Mouse (Mus musculus): ENCODE measurements around the gene Gm44973. TPM values are rescaled to one million over a fixed set of nuclear protein-coding genes. Genes with fewer than 3 reads are reported as not detected.

The Gm44973 gene
- polyA plus RNA-seq, 1 experiment from 2014 or later = 1.3 TPM

GRCm38 (mm10) chr7:5046112-5046511, 30.8 kb downstream of the Gm44973 start:
- no peak for ATAC-seq
- CTCF ChIA-PET = interaction anchor here (1.9 kb wide), 1 partner anchor 82 kb away, joined by 6 read pairs; the partner anchor contains the start of gene Sbk2
- POLR2A ChIA-PET = no interaction called here
- in situ Hi-C loops (cut with MboI; ENCODE audit: low pct_unique_long_range_greater_than_20kb) = loop anchor here (5.0 kb wide), 1 partner anchor 104 kb away; no protein-coding TSS in a partner anchor
- no peak for DNase-seq (ENCODE audit: low read depth, low spot score)
- no peak for TF ChIP-seq CTCF (IDR thresholded peaks at IDR 0.05)
- no peaks in the 10 kb centered on the region for H3K27me3 ChIP-seq

- no peaks in the 10 kb centered on the region for H3K27me3 ChIP-seq
- TF ChIP-seq CTCF (IDR thresholded peaks at IDR 0.05) = no peak
- DNase-seq (ENCODE audit: low read depth, low spot score) = no peak
- ATAC-seq = no peak
- POLR2A ChIA-PET = no interaction called here
- CTCF ChIA-PET = interaction anchor here (0.8 to 1.9 kb wide), 6 partner anchors 11 to 108 kb away, joined by 3 to 6 read pairs (median 4); partner anchors contain the start of gene Sbk2
- in situ Hi-C loops (cut with MboI; ENCODE audit: low pct_unique_long_range_greater_than_20kb) = loop anchor here (5.0 kb wide), 1 partner anchor 105 kb away; no protein-coding TSS in a partner anchor
Observed at GRCm38 (mm10) chr7:5047313-5047712, 32.0 kb downstream of the Gm44973 start.

- no peaks in the 10 kb centered on the region for H3K27me3 ChIP-seq
- peak; percentile 80 for ATAC-seq
- in situ Hi-C loops (cut with MboI; ENCODE audit: low pct_unique_long_range_greater_than_20kb) = loop anchor here (25.0 kb wide), 1 partner anchor 1111 kb away; the partner anchor contains the start of genes Zfp444 and Zfp787
- no peak for TF ChIP-seq CTCF (IDR thresholded peaks at IDR 0.05)
- POLR2A ChIA-PET = interaction anchor here (0.6 to 2.0 kb wide), 8 partner anchors 9 to 146 kb away, joined by 3 to 10 read pairs (median 4); partner anchors contain the start of genes Gm44973 and Zfp784
- CTCF ChIA-PET = interaction anchor here (0.7 to 3.9 kb wide), 6 partner anchors 9 to 110 kb away, joined by 3 to 19 read pairs (median 6); partner anchors contain the start of genes 4632433K11Rik and Zfp579
- peak; percentile 17 for DNase-seq (ENCODE audit: low read depth, low spot score)
Observed at GRCm38 (mm10) chr7:5051193-5052192, 36.2 kb downstream of the Gm44973 start, which contains the start of gene Zfp580. Gene Zfp580, plus strand, starts transcription at chr7:5051538.

DNA sequence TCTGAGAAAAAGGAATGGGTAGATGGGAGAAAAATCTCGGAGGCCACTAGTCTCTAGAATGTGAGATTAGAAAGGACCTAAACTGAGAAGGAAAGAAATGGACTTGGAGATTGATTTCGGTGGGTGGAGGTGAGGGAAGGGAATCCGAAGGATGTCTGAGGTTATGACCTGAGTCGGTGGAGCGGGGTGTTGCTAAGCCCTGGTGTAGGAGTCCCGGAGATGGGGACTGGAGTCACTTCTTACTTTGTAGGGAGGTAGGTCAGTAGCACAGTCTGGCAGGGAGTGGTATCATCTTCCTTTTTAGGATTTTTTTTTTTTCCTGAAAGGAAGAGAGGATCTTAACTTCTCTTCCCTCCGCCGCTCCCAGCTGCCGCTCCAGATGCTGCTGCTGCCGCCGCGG, 37.1 kb downstream of the Gm44973 start:
- DNase-seq (ENCODE audit: low read depth, low spot score) = no peak
- POLR2A ChIA-PET = interaction anchor here (0.6 to 2.0 kb wide), 3 partner anchors 8 to 13 kb away, joined by 3 to 10 read pairs (median 5); partner anchors contain the start of genes U2af2 and Zfp784
- no peaks in the 10 kb centered on the region for H3K27me3 ChIP-seq
- ATAC-seq = no peak
- in situ Hi-C loops (cut with MboI; ENCODE audit: low pct_unique_long_range_greater_than_20kb) = loop anchor here (25.0 kb wide), 1 partner anchor 1110 kb away; the partner anchor contains the start of genes Zfp444 and Zfp787
- CTCF ChIA-PET = interaction anchor here (3.4 kb wide), 1 partner anchor 111 kb away, joined by 11 read pairs; no protein-coding TSS in a partner anchor
- TF ChIP-seq CTCF (IDR thresholded peaks at IDR 0.05) = no peak

DNA sequence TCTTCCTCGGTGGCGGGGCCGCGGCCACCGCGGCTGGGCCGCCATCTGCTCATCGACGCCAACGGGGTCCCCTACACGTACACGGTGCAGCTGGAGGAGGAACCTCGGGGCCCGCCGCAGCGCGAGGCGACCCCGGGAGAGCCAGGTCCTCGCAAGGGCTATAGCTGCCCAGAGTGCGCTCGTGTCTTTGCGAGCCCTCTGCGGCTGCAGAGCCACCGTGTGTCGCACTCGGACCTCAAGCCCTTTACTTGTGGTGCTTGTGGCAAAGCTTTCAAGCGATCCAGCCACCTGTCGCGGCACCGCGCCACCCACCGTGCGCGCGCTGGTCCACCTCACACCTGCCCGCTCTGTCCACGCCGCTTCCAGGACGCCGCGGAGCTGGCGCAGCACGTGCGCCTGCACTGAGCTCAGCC, 37.6 kb downstream of the Gm44973 start:
- in situ Hi-C loops (cut with MboI; ENCODE audit: low pct_unique_long_range_greater_than_20kb) = loop anchor here (25.0 kb wide), 1 partner anchor 1109 kb away; the partner anchor contains the start of genes Zfp444 and Zfp787
- POLR2A ChIA-PET = interaction anchor here (1.1 kb wide), 1 partner anchor 9 kb away, joined by 5 read pairs; the partner anchor contains the start of gene U2af2
- no peak for TF ChIP-seq CTCF (IDR thresholded peaks at IDR 0.05)
- DNase-seq (ENCODE audit: low read depth, low spot score) = no peak
- no peak for ATAC-seq
- CTCF ChIA-PET = no interaction called here
- H3K27me3 ChIP-seq = no peaks in the 10 kb centered on the region

DNA sequence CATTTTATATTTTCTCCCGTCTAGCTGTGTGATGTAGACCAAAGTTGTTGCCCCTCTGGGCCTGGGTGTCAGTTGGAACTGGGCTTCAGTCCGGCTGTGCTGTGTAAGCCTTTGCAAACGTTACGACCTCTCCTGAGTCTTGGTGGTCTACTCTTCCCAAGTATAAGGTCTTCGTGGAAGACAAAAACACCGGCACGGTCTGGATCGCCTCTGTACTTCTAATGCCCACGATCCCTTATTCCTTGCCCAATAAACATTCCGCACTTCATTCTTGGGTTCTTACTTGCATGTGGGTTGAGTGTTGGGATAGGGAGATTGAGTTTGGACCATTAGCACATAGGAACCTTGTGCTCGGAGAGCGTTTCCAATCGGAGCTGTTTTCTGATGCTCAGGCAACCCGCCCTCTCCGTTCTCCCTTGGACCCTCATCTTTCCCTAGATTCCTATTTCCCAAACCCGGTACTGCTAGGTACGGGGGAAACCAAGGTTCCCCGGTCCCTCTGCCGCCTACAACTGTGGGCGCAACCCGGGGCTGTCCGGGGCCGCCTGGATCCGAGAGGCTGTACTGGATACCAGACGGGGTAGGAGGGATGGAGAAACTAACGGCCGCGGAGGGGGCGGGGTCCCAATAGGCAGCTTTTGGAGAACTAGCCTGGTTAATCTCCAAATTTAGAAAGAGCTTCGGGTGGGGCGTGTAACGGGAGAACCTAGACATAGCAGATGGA, 38.3 kb downstream of the Gm44973 start:
- ATAC-seq (no peak), DNase-seq (ENCODE audit: low read depth, low spot score) (no peak)
- POLR2A ChIA-PET = no interaction called here
- CTCF ChIA-PET = no interaction called here
- TF ChIP-seq CTCF (IDR thresholded peaks at IDR 0.05) = no peak
- in situ Hi-C loops (cut with MboI; ENCODE audit: low pct_unique_long_range_greater_than_20kb) = loop anchor here (25.0 kb wide), 1 partner anchor 1109 kb away; the partner anchor contains the start of genes Zfp444 and Zfp787
- H3K27me3 ChIP-seq = no peaks in the 10 kb centered on the region

GRCm38 (mm10) chr7:5056651-5057263, 41.5 kb downstream of the Gm44973 start:
- ChIA-PET POLR2A (no interaction called here), CTCF (no interaction called here)
- H3K27me3 ChIP-seq = no peaks in the 10 kb centered on the region
- no peak for DNase-seq (ENCODE audit: low read depth, low spot score)
- ATAC-seq = no peak
- no peak for TF ChIP-seq CTCF (IDR thresholded peaks at IDR 0.05)
- in situ Hi-C loops (cut with MboI; ENCODE audit: low pct_unique_long_range_greater_than_20kb) = loop anchor here (25.0 kb wide), 1 partner anchor 1106 kb away; the partner anchor contains the start of genes Zfp444 and Zfp787

GRCm38 (mm10) chr7:5057381-5057780, 42.1 kb downstream of the Gm44973 start:
- H3K27me3 ChIP-seq = no peaks in the 10 kb centered on the region
- ChIA-PET POLR2A (no interaction called here), CTCF (no interaction called here)
- TF ChIP-seq CTCF (IDR thresholded peaks at IDR 0.05) = no peak
- ATAC-seq (no peak), DNase-seq (ENCODE audit: low read depth, low spot score) (no peak)
- in situ Hi-C loops (cut with MboI; ENCODE audit: low pct_unique_long_range_greater_than_20kb) = loop anchor here (25.0 kb wide), 1 partner anchor 1105 kb away; the partner anchor contains the start of genes Zfp444 and Zfp787

- ChIA-PET POLR2A (no interaction called here), CTCF (no interaction called here)
- no peak for TF ChIP-seq CTCF (IDR thresholded peaks at IDR 0.05)
- DNase-seq (ENCODE audit: low read depth, low spot score) (no peak), ATAC-seq (no peak)
- H3K27me3 ChIP-seq = no peaks in the 10 kb centered on the region
- in situ Hi-C loops (cut with MboI; ENCODE audit: low pct_unique_long_range_greater_than_20kb) = loop anchor here (25.0 kb wide), 1 partner anchor 1104 kb away; the partner anchor contains the start of genes Zfp444 and Zfp787
Observed at GRCm38 (mm10) chr7:5057804-5058203, 42.5 kb downstream of the Gm44973 start.
